Mouse (Mus musculus) lung, embryonic 15.5 days (tissue): Measurements from ENCODE around the gene Wdr25. TPM values are rescaled to one million over a fixed set of nuclear protein-coding genes. Genes with fewer than 3 reads are reported as not detected.
A peak's percentile ranks its signal among the peaks of the same experiment; 100 is the strongest.

Experiments
- ATAC-seq: fragments of 200-750 bp; cut with Nextera tagmentation; 2 replicates; pipeline ENCODE4 v1.8.0; 2017; ENCODE audit warnings: moderate number of reproducible peaks, borderline replicate concordance; ENCODE audit not compliant: low FRiP score, low TSS enrichment; ENCODE audit errors: extremely low read depth
- H3K27ac ChIP-seq: fragments of 300-500 bp; sonication (generic); 2 replicates; pipeline ENCODE4 v1.5.1; 2015; ENCODE audit warnings: moderate library complexity, mild to moderate bottlenecking, inconsistent platforms
- H3K27me3 ChIP-seq: fragments of 300-500 bp; sonication (generic); 2 replicates; pipeline ENCODE4 v1.6.1; 2015; ENCODE audit warnings: inconsistent platforms
- H3K36me3 ChIP-seq: fragments of 300-500 bp; sonication (generic); 2 replicates; pipeline ENCODE4 v1.6.1; 2015; ENCODE audit warnings: inconsistent platforms
- H3K4me1 ChIP-seq: fragments of 300-500 bp; sonication (generic); 2 replicates; pipeline ENCODE4 v1.6.1; 2015; ENCODE audit warnings: inconsistent platforms
- H3K4me2 ChIP-seq: fragments of 300-500 bp; sonication (generic); 2 replicates; pipeline ENCODE4 v1.6.1; 2015; ENCODE audit warnings: inconsistent platforms, mild to moderate bottlenecking, moderate library complexity
- H3K4me3 ChIP-seq: fragments of 300-500 bp; sonication (generic); 2 replicates; pipeline ENCODE4 v1.5.1; 2015; ENCODE audit warnings: mild to moderate bottlenecking, inconsistent platforms
- H3K9ac ChIP-seq: fragments of 300-500 bp; sonication (generic); 2 replicates; pipeline ENCODE4 v1.6.1; 2015; ENCODE audit warnings: inconsistent platforms
- H3K9me3 ChIP-seq: fragments of 300-500 bp; sonication (generic); 2 replicates; pipeline ENCODE4 v1.6.1; 2016; ENCODE audit warnings: inconsistent platforms
- WGBS: fragments of 180-500 bp; shearing (Covaris S2); methylation state at CpG from one replicate; pipeline ENCODE4 v1.1.7; 2015; 5-methylcytosine and 5-hydroxymethylcytosine counted together
- polyA plus RNA-seq: library from polyadenylated mRNA; unstranded; fragments of >200 nt; fragmentation: Nextera tagmentation; extraction: Ambion mirVana; gene quantifications from 2 replicates; pipeline ENCODE4 v1.2.1, GENCODE M21; 2015

Gene Wdr25
- polyA plus RNA-seq, 1 experiment from 2014 or later = 9.8 TPM

GRCm38 (mm10) chr12:108896006-108896405 lies 2.6 kb downstream of the Wdr25 start:
- no peaks in the 10 kb centered on the region for H3K36me3 ChIP-seq
- no peak overlapping the region for H3K4me3 ChIP-seq
- no peak overlapping the region for H3K4me2 ChIP-seq
- no peaks in the 10 kb centered on the region for H3K9me3 ChIP-seq
- WGBS = 56% methylated on average over 3 of the region's 3 CpGs
- no peak overlapping the region for H3K9ac ChIP-seq
- no peak for ATAC-seq
- no peak overlapping the region for H3K27ac ChIP-seq
- peaks cover 19% of the 10 kb centered on the region for H3K4me1 ChIP-seq
- H3K27me3 ChIP-seq = no peaks in the 10 kb centered on the region

GRCm38 (mm10) chr12:108901346-108901745 lies 7.9 kb downstream of the Wdr25 start:
- 22% methylated on average over 5 of the region's 5 CpGs for WGBS
- no peak overlapping the region for H3K4me2 ChIP-seq
- 0 out of 2 replicates have a peak overlapping the region, but pooled peaks have one; percentile 10 for H3K27ac ChIP-seq
- no peak overlapping the region for H3K4me3 ChIP-seq
- peak; percentile 45 for ATAC-seq
- H3K9me3 ChIP-seq = no peaks in the 10 kb centered on the region
- no peaks in the 10 kb centered on the region for H3K36me3 ChIP-seq
- H3K4me1 ChIP-seq = peaks cover 22% of the 10 kb centered on the region
- H3K9ac ChIP-seq = no peak overlapping the region
- H3K27me3 ChIP-seq = no peaks in the 10 kb centered on the region

DNA sequence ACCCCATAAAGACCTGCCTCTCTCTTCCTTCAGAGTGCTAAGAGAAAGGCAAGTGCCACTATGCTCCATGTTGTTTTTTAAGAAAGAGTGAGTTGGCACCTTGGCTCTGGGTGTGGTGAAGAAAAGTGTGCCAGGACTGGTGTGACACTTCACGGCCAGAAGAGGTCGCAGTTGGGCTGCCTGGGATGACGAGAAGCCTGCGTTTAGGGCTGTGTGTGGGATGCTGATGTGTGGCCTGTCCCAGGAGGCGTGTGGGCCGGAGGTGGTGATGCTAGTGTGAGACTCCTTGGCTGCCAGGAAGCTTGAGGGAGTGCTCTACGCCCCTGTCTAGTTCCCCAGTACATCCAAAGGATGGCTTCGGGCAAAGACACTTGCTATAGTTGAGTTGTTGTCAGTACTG lies 9.5 kb downstream of the Wdr25 start:
- Histone ChIP-seq H3K27ac (no peak overlapping the region), H3K4me2 (no peak overlapping the region), H3K9ac (no peak overlapping the region), H3K4me1 (peaks cover 28% of the 10 kb centered on the region), H3K27me3 (no peaks in the 10 kb centered on the region), H3K4me3 (no peak overlapping the region), H3K9me3 (no peaks in the 10 kb centered on the region), H3K36me3 (no peaks in the 10 kb centered on the region)
- ATAC-seq = no peak
- 21% methylated on average over 8 of the region's 8 CpGs for WGBS

DNA sequence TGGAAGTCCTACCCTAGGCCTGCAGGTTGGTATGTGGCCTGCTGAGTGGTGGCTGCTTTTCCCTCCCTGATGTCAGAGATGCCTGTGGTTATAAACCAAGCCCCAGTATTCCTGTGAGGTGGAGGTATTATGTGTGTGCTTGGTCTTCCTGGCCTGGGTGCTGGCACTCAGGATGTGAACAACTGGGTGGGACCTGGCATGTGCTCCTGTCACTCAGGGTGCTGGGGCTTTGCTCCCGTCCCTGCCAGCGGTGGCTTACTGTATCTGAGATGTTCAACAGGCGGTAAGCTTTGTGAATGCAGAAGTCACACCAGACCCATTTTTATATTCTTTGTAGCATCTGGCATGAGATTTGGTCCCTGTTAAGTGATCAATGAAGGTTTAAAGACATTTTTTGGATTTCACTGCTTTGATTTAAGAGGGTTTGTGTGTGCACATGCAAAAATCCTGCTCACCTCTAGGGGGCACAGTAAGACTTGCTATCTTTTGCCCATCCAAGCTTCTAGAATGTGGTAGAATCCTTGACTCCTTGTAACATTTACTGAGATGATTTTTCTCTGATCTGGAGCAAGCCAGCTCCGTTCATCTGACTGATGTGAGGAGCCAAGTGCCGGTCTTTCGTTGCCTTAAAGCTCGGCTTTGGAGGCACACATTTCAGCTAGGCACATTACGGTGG lies 10.3 kb downstream of the Wdr25 start:
- no peak overlapping the region for H3K27ac ChIP-seq
- WGBS = 65% methylated on average over 8 of the region's 8 CpGs
- H3K9me3 ChIP-seq = no peaks in the 10 kb centered on the region
- H3K9ac ChIP-seq = no peak overlapping the region
- no peak overlapping the region for H3K4me3 ChIP-seq
- H3K27me3 ChIP-seq = no peaks in the 10 kb centered on the region
- H3K4me1 ChIP-seq = peaks cover 29% of the 10 kb centered on the region
- ATAC-seq = no peak
- H3K36me3 ChIP-seq = no peaks in the 10 kb centered on the region
- no peak overlapping the region for H3K4me2 ChIP-seq

GRCm38 (mm10) chr12:108904276-108904653 lies 10.8 kb downstream of the Wdr25 start:
- WGBS = 41% methylated on average over 8 of the region's 8 CpGs
- ATAC-seq = no peak

DNA sequence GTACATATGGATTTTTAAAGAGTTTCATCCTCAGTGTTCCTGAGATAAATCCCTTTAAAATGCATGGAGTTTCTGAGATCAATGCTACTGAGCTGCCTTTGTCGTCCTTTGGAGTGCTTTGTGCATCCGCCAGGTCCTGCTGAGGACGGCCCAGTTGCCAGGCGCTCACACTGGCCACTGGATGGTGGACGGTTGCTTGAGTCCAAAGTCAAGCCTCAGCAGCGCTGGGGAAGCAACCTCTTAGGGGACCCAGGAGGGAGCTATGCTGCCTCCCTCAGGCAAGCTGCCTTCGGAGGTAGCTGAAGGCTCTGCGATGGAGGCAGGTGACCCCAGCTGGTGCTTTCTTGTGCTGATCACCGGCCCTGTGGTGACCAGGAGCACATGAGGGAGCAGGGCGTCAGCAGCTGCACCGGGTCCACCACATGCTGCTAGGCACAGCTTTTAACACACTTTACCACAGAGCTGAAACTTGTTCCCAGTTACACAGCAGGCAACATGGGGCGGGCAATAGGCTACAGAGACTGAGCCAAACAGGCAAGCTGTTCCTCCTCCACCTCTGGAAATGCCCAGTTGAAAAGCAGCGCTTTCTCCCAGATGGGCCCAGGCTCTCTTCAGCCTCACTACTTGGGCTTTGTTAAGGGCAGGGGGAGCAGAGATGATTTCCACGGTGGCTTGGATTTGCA lies 12.3 kb downstream of the Wdr25 start:
- Histone ChIP-seq H3K9ac (no peak overlapping the region), H3K27me3 (no peaks in the 10 kb centered on the region), H3K4me1 (peaks cover 43% of the 10 kb centered on the region), H3K4me3 (no peak overlapping the region), H3K4me2 (no peak overlapping the region), H3K9me3 (no peaks in the 10 kb centered on the region), H3K36me3 (no peaks in the 10 kb centered on the region), H3K27ac (no peak overlapping the region)
- WGBS = 65% methylated on average over 14 of the region's 14 CpGs
- no peak for ATAC-seq

More at GRCm38 (mm10) chr12:108904276-108904653, 10.8 kb downstream of the Wdr25 start:
- Histone ChIP-seq H3K27ac (no peak overlapping the region), H3K9ac (no peak overlapping the region), H3K4me2 (no peak overlapping the region), H3K4me3 (no peak overlapping the region), H3K27me3 (no peaks in the 10 kb centered on the region), H3K4me1 (peaks cover 34% of the 10 kb centered on the region), H3K9me3 (no peaks in the 10 kb centered on the region), H3K36me3 (no peaks in the 10 kb centered on the region)

DNA sequence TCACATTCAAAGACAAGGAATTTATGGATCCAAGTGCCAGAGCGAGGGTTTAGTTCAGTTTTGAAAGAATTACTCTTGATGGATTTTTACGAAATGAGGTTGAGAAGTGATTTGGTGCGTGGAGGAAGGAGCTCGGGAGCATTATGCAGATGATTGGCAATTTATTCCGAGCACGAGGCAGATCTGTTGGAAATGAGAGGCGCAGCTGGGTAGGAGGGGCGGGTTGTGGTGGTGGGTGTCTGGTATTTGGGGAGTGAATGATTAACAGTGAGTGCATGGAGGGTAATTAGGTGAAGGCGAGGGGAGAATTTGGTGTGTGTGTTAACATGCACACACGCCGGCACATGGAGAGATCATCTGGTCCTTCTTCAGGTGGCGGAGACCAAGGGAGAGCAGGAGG lies 13.0 kb downstream of the Wdr25 start:
- Histone ChIP-seq H3K27me3 (no peaks in the 10 kb centered on the region), H3K4me2 (no peak overlapping the region), H3K27ac (0 out of 2 replicates have a peak overlapping the region, but pooled peaks have one; percentile 29), H3K4me3 (no peak overlapping the region), H3K9ac (no peak overlapping the region), H3K36me3 (no peaks in the 10 kb centered on the region), H3K4me1 (peaks cover 43% of the 10 kb centered on the region), H3K9me3 (no peaks in the 10 kb centered on the region)
- 72% methylated on average over 12 of the region's 12 CpGs for WGBS
- no peak for ATAC-seq

GRCm38 (mm10) chr12:108909846-108910433 lies 16.5 kb downstream of the Wdr25 start:
- 40% methylated on average over 8 of the region's 8 CpGs for WGBS
- H3K4me3 ChIP-seq = no peak overlapping the region
- H3K27me3 ChIP-seq = no peaks in the 10 kb centered on the region
- ATAC-seq = peak; percentile 63; the same call in 1 of the 2 replicates
- H3K9ac ChIP-seq = no peak overlapping the region
- no peaks in the 10 kb centered on the region for H3K9me3 ChIP-seq
- H3K4me1 ChIP-seq = peaks cover 28% of the 10 kb centered on the region
- no peaks in the 10 kb centered on the region for H3K36me3 ChIP-seq
- H3K27ac ChIP-seq = peak overlapping the region; percentile 65
- no peak overlapping the region for H3K4me2 ChIP-seq

DNA sequence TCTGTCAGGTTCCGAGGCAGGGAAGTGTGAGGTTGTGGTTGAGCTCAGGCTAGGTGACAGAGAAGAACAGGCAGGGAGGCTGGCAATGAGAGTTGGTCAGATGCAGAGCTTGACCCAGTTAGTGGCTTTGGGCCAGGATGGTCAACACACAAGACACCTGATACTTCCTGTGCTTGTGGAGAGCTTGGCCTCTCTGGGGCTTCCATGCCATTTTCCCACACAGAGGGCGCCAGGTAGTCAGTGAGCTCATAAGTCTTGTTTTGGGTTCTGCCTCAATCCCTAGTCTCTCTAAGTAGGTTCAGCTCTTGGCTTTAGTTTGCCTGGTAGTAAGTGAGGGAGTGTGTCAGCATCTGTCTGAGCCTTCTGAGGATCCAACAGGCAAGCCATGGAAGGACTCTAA lies 19.0 kb downstream of the Wdr25 start:
- no peaks in the 10 kb centered on the region for H3K27me3 ChIP-seq
- no peak overlapping the region for H3K9ac ChIP-seq
- peaks cover 23% of the 10 kb centered on the region for H3K4me1 ChIP-seq
- H3K4me2 ChIP-seq = no peak overlapping the region
- ATAC-seq = no peak
- no peaks in the 10 kb centered on the region for H3K36me3 ChIP-seq
- 83% methylated on average over 2 of the region's 2 CpGs for WGBS
- no peak overlapping the region for H3K27ac ChIP-seq
- no peaks in the 10 kb centered on the region for H3K9me3 ChIP-seq
- H3K4me3 ChIP-seq = no peak overlapping the region

DNA sequence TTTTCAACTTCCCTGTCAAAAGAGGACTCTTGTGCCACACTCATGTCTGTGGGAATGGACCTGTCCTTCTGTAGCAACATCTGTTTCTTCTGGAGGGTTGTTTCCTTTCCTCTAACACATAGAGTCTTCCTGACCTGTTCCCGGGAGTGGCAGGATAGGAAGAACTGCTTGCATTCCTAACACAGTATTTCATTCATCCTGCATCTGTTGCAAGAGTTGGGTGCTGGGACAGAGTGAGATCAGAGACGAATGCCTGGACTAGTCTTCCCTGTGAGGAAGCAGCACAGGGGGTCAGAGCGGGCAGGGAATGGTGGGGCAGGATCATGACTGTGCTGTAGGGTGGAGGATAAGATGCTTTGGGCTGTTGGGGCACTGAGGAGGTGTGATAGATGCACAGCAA lies 20.8 kb downstream of the Wdr25 start:
- H3K36me3 ChIP-seq = no peaks in the 10 kb centered on the region
- H3K4me3 ChIP-seq = no peak overlapping the region
- no peak for ATAC-seq
- 73% methylated on average over 3 of the region's 3 CpGs for WGBS
- no peaks in the 10 kb centered on the region for H3K27me3 ChIP-seq
- peaks cover 18% of the 10 kb centered on the region for H3K4me1 ChIP-seq
- no peak overlapping the region for H3K9ac ChIP-seq
- H3K9me3 ChIP-seq = no peaks in the 10 kb centered on the region
- H3K4me2 ChIP-seq = no peak overlapping the region
- H3K27ac ChIP-seq = no peak overlapping the region

DNA sequence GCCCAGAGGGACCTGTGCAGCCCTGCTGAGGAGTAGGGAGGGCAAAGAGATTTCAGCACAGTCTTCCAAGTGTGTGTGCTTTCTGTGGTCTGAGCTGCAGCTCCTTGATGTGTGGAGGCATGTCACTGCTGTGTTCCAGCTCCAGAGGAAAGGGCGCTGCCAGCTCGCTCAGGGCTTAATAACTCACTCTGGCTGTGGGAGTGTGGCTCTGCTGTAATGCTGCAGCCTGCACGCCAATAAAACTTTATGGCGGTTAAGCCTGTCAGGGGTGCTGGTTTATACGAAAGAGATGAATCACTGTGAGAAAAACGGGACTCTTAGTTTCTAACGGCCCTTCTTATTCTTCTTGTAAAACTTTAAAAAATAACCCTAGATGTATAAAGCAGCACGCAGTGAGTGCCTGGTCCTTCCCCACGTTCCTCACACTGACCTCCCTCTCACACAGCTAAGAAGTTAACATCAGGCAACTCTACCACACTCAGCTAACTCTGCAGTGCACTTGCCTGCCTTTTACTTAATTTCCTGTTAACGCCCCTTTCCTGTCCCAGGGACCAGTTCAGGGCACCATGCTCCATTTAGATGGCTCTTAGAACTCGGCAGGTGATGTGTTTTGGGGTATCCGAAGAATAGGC lies 21.4 kb downstream of the Wdr25 start:
- H3K4me3 ChIP-seq = no peak overlapping the region
- no peak for ATAC-seq
- H3K9ac ChIP-seq = no peak overlapping the region
- H3K27me3 ChIP-seq = no peaks in the 10 kb centered on the region
- H3K9me3 ChIP-seq = no peaks in the 10 kb centered on the region
- H3K36me3 ChIP-seq = no peaks in the 10 kb centered on the region
- no peak overlapping the region for H3K4me2 ChIP-seq
- 69% methylated on average over 12 of the region's 12 CpGs for WGBS
- no peak overlapping the region for H3K27ac ChIP-seq
- H3K4me1 ChIP-seq = peaks cover 17% of the 10 kb centered on the region

DNA sequence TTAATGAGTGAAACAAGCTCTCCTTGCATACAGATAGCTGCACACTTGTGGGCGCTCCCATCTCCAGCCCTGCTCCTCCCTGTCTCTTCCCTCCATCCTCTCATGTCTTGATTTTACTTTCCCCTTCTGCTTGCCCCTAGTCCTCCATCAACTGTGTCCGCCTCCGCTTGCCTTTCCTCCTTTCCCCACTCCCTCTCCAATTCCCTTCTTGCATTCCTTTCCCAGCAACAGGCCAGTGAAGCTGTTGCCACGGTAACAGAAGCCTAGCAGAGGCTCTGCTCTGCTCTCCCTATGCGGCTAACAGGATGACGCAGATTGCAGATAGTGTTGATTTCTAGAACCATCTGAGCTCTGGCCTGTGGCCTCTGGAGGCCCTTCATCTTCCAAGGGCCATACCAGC lies 22.5 kb downstream of the Wdr25 start:
- Histone ChIP-seq H3K27me3 (no peaks in the 10 kb centered on the region), H3K36me3 (no peaks in the 10 kb centered on the region), H3K4me3 (no peak overlapping the region), H3K27ac (no peak overlapping the region), H3K9ac (no peak overlapping the region), H3K4me2 (no peak overlapping the region), H3K9me3 (no peaks in the 10 kb centered on the region), H3K4me1 (peaks cover 7% of the 10 kb centered on the region)
- ATAC-seq = no peak
- WGBS = 33% methylated on average over 6 of the region's 6 CpGs
